Mouse (Mus musculus): ENCODE data around the gene Mprip.
A peak's percentile ranks its signal among the peaks of the same experiment; 100 is the strongest.
"Not testable (repeated sequence)": the region's sequence is repeated elsewhere in the genome, so short reads cannot be mapped to it uniquely, and the experiment has no call there.

The Mprip gene

DNA sequence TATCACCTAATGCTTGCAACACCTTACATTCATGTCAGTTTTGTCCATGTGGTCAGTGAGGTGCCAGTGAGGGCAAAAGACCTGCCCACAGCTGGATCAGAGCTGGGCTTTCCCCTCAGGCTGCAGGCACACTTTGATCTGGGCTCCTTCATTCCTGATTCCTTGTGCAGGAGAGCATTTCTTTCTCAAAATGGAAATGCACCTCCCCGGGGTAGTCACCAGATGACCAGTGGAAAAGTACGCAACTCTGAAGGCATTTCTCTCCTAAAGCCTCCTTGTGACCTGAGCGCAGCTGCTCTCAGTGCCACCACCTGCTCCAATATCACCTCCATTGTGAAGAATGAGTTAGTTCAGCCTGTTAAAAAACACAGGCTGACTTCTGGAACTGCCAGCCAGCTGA, at the start of gene Mprip:
TSS of gene Mprip (plus strand) at position 301 of the 400 bp plus-strand sequence.
- DNase-seq (ENCODE audit: low read depth, low spot score) = no peak

DNA sequence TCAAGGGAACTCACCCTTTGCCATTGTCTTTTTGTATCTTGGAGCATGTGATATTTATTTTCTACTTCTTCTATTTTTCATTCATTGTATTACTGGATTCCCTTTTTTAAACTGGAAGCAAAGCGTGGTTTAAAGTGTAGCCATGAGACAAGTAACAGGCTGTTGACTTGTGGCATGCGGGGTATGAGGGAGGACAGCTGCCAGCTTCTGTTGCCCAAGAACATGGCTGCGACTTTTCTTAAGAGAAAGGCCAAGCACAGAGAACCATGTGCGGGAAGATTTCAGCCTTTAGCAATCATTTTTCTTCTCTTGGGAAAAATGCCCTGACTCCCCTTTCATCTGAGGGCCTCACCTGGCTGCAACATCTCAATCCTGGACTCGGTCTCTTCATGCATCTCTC, 49.5 kb upstream of the Mprip start:
- no peak for DNase-seq (ENCODE audit: low read depth, low spot score)

DNA sequence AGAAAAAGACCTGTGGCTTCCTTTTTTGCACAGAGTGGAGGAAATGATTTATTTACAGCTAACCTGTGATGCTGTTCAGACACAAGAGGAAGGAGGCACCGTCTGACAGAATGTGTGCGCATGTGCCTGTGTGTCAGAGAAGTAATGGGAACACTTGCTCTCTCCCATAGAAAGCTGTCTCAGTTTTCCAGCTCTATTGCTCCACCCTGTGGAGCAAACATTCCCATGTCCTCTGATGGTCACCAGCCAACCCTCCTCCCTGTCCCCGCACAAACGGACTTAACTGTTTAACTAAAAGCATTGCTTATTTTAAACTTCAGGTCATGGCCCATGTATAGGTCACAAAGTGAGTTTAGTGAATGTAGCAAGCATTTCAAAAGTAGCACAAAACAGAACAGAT, 47.0 kb upstream of the Mprip start:
- DNase-seq (ENCODE audit: low read depth, low spot score) = no peak

DNA sequence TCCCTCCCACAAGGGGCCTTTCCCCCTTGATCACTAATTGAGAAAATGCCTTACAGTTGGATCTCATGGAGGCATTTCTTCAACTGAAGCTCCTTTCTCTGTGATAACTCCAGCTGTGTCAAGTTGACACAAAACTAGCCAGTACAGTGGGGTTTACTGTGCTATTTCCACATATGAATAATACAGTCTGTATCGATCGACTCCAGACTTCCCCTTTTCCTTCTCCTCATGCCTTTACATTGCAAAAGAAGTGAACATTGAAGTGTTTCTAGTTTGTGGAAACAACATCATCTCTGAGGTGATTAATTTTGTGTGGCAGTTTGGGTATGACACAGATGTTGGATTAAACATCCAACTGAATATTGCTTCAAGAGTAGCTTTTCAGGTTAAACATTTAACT, 44.1 kb upstream of the Mprip start:
- DNase-seq (ENCODE audit: low read depth, low spot score) = not testable (repeated sequence)

DNA sequence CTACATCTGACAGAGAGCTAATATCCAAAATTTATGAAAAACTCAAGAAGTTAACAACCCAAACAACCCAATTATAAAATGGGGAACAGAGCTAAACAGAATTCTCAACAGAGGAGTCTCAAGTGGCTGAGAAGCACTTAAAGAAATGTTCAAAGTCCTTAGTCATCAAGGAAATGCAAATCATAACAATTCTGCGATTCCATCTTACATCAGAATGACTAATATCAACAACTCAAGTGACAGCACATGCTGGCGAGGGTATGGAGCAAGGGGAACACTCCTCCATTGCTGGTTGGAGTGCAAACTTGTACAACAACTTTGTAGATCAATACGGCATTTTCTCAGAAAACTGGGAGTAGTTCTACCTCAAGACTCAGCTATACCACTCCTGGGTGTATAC, 38.9 kb upstream of the Mprip start:
- DNase-seq (ENCODE audit: low read depth, low spot score) = no peak

DNA sequence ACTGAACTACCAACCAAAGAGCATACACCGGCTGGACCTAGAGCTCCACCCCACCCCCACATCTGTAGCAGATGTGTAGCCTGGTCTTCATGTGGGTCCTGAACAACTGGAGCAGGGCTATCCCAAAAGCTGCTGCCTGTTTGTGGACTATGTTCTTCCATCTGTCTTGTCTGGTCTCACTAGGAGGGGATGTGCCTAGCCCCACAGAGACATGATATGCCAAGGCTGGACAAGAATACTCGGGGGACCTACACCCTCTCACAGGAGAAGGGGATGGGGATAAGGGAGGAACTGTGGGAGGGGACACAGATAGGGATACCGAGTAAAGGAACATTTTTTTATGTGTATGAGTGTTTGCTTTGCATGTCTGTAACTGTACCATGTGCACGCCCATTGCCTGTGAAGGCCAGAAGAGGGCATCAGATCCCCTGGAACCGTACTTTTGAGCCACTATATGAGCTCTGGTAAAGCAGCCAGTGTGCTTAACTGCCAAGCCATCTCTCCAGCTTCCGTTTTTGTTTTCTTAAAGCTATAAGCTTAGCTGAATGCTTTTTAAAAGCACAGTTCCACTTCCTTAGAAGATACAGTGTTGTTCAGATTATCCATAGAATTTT, 37.0 kb upstream of the Mprip start:
- DNase-seq (ENCODE audit: low read depth, low spot score) = peak; percentile 80

DNA sequence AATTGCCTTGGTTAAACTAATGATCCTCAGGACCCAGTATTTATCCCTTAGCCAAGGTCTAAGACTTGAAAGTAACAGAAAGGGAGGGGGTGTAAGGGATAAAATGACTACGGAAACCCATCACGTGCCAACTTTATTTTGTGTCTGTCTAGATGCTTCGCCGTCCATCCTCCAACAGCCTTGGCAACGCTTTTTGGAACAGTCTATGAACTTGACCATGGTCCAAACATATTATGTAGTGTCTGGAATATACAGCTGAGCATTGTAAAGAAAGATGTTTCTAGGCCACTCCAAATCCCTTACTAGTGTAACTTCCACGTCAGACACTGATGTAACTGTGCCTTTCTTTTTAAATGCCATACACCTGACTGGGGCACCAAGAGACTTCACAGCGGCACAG, 34.9 kb upstream of the Mprip start:
- DNase-seq (ENCODE audit: low read depth, low spot score) = no peak

DNA sequence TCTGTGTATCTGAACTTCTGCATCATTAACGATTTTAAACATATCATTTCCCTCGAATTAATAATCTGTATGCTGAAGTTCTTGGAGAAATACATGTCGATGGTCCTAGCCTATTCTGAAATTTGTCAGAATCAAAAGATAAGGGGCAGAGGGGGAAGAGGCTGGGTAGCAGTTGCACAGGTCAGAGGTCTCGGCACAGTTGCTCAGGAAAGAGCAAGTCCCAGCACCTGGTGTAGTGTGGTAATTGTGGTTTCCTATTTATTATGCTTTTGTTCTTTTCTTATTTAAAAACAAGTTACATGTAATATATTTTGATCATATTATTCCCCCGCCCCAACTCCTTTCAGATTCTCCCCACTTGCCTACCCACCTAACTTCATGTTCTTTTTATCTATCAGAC, 32.9 kb upstream of the Mprip start:
- peak; percentile 31 for DNase-seq (ENCODE audit: low read depth, low spot score)

DNA sequence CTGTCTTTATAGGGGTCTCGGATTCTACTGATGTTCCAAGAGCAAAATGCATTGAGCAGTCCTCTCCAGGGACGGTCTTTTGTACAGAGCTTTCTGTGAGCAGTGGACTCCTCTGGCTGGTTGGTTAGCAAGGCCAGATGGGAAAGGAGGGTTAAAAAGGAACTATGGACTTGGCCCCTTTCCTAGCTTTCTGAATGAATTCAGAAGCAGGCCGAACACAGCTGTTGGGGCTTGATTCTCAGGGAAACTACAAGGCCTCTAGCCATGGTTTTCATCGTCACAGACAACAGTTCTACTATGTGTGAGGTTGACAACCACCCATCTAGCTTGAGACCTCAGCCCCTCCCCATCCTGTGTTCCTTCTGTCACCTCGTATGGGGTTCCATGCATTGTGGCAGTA, 31.2 kb upstream of the Mprip start:
- no peak for DNase-seq (ENCODE audit: low read depth, low spot score)

DNA sequence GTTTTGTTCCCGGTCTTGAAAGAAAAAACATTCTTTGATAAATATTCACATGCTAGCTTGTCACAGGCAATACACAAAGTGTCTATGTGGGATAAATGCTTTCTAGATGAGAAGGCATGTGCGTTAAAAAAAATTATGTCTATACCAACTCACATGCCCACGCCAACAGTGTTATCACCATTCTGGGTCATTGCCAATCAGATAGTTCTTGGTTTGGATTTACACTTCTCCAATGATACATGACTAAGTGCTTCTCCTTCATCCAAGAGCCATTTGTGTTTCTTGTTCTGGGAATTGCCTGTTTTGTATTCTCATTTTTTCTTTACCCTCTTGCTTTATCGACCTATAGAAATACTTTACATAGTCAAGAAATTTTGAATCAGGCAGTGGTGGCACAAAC, 29.1 kb upstream of the Mprip start:
- no peak for DNase-seq (ENCODE audit: low read depth, low spot score)

DNA sequence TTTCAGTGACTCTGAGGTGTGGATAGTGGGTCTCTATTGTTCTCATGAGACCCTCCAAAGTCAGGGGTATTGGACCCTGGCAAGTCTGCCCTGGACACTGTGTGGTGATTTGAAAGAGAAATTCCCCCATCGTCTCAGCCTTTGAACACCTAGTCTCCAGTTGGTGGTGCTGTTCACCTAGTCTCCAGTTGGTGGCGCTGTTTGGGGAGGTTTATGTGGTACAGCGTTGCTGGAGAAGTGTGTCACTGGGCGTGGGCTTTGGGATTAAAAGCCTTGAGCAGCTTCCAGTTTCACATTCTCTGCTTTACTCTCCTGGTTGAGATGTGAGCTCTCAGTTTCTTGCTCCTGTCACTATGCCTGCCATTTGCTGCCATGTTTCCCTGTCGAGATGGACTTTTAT, 28.1 kb upstream of the Mprip start:
- peak; percentile 77 for DNase-seq (ENCODE audit: low read depth, low spot score)

DNA sequence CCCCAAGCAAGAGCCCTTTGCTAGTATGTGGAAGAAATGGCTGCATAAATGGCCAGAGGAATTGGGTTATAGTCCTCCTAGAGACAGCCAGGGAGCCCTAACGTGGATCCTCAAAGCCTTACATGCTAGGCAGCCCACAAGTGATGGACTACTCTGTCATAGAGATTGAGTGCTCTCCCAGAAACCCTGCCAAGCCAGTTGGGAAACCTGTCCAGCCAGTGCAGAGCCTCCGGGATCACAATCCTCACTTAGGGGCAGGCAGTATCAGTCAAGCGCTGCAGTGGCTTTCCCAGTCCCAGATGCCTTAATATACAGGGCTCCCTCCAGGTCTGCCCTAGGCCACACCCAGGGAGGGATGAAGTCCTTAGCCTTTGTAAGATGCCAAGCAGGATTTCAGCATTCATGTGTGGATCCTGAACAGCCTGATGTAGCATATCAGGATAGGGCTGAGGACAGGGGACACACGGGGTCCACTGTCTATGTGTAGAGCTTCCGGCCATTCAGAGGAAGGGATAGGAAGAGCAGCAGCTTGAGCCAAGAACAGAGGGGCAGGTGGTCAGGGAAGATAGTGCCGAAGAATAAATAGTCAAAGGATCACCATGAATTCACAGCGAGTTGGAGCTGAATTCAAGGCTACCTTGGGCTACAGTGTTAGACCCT, 27.0 kb upstream of the Mprip start:
- DNase-seq (ENCODE audit: low read depth, low spot score) = no peak

DNA sequence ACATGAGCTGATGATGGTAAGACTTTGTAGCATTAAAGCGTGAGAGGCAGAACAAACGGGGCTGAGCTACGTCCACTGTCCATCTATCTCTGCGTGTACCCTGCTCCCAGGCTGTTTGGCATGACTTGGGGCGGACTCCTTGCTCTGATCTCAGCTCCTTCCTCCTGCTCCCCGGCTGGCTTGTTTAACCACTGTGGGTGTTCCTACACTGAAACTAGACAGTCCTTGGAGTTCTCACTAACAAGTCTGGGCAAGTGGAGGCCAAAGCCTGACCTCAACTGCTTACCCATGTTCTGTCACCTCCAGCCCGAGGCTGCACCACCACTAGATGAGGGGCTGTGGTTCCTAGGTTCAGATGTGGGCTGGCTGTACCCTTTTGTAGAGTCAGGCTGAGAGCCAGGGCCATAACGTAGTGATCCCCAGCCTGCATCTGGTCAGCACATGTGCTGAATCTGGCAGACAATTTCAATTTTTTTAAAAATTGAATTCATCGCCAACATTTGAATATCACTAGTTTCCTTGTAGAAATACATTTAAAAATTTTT, 25.8 kb upstream of the Mprip start:
- DNase-seq (ENCODE audit: low read depth, low spot score) = no peak

DNA sequence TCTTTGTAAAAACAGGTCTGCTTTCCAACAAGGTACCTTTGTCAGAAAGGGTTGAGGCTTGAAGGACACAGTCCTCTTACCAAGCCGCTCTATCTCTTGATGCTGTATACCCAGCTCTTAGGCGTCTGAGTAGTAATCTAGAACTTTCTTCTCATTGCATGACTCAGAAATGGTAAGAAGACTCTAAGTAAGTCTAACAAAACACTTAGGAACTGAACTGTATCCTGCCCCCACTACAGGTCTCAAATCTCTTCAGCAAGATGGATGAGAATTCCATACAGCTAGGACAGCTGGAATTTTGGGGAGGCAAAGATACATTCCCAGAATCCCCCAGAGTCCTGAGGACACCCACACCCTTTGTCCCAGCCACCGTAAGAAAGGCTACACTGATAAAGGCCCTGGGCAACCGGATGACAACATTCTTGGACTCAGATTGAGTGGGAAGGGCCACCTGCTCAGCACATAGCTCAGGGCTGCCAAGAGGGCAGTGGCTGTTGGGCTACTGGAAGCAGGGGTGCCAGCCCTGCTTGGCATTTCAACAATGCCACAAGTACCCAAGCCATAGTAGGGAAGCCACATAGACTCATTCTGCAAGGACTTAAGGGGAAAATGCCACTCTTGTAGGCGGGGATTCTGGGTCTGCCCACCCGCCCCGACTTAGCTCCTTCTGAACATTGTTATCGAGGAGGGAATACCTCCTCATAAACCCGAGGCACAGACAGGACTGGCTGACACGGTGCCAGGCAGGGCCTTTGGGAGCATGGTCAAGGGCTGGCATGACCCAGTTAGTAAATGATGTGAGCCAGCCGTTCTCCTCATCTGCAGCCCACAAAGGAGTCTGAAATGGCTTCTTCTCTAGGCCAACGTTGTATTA, 25.0 kb upstream of the Mprip start:
- DNase-seq (ENCODE audit: low read depth, low spot score) = no peak

DNA sequence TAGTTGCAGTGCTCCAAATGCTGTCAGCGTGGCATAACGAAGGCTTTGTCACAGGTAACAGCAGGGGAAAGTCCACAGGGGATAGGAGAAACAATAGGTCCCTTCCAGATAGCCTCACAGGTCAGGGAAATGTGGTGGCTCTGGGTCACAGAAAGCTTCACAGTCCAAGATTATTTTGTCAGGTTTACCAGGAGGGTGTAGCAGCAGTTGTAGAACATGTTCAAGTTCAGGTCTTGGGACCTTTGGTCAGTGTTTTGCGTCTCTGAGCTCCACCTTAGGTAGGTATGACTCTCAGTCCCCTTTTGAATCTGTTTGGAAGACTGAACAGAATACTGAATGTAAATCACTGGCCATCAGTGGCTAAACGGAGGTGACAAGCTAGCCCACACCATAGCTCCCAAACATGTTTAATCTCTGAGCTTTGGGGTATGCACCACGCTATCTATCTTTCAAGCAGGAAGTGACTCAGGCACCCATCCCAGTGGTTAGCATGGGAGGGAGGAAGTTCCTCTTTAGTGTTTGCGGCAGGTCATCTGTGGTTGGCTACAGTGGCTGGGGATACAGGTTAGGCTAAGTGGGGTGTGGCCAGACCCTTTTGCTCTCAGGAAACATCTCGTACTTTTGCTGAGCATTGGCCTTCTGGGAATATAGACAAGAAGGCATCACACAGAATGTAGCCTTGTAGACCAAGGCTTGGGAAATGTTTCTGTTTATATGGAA, 24.2 kb upstream of the Mprip start:
- peak; percentile 19 for DNase-seq (ENCODE audit: low read depth, low spot score)

DNA sequence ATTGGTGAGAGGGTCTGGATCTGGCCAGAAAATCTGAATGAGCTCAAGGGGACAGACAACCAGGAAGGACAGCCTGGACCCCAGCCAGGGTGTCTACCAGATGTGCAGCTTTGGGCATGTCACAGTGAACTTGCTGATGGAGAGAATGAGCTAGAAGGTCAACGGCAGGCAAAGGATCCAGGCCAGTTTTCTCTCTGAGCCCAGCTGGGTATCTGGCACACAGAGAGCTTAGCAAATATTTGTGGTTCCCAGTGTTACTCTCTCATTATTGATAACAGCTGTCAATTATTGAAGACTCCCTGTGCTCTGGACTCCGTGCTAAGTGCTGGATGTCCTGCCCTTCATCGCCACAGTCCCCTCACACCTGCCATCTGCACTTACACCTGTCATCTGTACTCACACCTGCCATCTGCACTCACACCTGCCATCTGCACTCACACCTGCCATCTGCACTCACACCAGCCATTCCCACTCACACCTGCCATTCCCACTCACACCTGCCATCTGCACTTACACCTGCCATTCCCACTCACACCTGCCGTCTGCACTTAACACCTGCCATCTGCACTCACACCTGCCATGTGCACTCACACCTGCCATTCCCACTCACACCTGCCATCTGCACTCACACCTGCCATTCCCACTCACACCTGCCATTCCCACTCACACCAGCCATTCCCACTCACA, 21.0 kb upstream of the Mprip start:
- no peak for DNase-seq (ENCODE audit: low read depth, low spot score)

DNA sequence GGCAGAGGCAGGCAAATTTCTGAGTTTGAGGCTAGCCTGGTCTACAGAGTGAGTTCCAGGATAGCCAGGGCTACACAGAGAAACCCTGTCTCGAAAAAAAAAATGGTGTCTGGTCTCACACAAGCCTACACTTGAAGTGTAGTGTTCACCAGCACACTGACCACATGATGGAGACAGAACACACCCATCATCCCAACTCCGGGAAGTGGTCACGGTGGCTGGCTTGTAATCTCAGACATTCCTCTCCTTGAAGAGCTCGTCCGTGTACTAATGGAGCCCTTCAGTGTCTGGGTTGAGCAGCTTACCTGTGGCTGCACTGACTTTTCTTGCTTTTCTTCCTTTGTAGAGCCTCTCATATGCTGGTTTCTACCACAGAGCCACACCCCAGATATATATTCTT, 19.9 kb upstream of the Mprip start:
- DNase-seq (ENCODE audit: low read depth, low spot score) = no peak

DNA sequence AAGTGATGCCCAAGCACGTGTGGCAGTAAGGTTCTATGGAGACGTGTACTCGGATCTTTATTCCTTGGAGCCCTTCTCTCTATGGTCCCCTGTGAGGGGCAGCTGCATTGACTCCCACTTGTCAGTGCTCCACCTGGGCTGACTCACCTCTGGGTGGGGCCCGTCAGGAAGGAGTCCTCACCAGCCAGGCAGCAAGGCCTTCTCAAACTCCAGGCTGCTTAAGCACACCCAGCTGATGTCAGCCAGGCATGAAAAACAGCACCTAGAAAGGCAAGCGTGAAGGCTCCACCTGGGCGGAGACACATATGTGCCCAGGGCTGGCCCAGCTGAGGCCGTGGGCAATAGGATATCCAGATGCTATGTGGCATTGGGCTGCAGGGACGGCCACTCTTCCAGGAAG, 18.7 kb upstream of the Mprip start:
- no peak for DNase-seq (ENCODE audit: low read depth, low spot score)

DNA sequence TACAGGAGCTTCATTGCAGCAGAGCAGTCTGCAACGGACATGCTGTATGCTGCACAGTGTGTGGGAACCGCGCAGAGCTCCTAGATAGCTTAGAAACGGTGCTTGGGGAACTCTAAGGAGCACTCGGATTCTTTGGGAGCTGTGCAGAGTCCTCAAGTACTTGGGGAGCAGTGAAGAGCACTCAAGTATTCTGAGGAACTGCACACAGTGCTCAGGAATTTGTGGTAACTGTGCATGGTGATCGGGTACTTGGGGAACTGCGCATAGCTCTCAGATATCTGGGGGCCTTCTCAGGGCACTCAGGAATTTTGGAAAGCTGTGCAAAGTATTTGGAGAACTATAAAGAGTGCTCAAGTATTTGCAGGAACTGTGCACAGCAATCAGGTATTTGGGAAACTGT, 16.1 kb upstream of the Mprip start:
- DNase-seq (ENCODE audit: low read depth, low spot score) = no peak

DNA sequence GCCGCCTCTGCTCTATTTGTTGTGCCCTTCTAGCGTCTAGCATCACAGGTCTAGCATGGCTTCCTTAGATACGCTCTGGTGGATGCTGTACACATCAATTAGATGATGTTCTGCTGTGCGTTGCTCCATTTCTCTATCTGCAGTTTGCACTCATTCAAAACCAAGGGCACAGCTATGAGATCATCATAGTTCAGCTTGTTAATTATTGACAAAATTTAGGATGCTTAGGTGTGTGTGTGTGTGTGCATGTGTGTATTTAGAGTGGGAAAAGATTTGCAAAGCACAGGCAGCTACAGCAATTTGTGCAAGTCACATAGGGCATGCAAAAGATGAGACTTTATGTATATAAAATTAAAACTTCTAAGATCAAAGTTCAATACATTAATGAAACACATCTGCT, 12.0 kb upstream of the Mprip start:
- DNase-seq (ENCODE audit: low read depth, low spot score) = no peak

DNA sequence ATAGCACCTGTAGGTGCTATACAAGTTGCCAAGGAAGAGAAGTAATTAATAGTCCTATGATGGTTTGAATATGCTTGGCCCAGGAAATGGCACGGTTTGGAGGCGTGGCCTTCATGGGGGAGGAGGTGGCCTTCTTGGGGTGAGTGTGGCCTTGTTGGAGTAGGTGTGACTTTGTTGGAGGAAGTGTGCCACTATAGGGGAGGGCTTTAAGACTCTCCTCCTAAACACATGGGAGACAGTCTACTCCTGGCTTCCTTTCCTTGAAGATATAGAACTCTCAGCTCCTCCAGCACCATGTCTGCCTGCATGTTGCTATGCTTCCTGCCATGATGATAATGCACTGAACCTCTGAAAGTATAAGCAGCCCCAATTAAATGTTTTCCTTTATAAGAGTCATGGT, 8.1 kb upstream of the Mprip start:
- DNase-seq (ENCODE audit: low read depth, low spot score) = peak; percentile 50

Measured in CD4-positive, CD25-positive, alpha-beta regulatory T cell, adult 2 months (primary cell).